Mouse (Mus musculus) kidney, adult 2 months (tissue): ENCODE results near the gene Trim5. TPM values are rescaled to one million over a fixed set of nuclear protein-coding genes. Genes with fewer than 3 reads are reported as not detected.
"Not testable (repeated sequence)": the region's sequence is repeated elsewhere in the genome, so short reads cannot be mapped to it uniquely, and the experiment has no call there.

Experiments used
- DNase-seq: peaks from one replicate; pipeline ENCODE4 v3.0.0; 2021
- H3K27ac ChIP-seq: fragments of 200-500 bp; 2 replicates; pipeline ENCODE4 v1.5.1; 2012; ENCODE audit warnings: low read depth, low read length, control low read depth, inconsistent platforms; ENCODE audit not compliant: insufficient read depth
- H3K27me3 ChIP-seq: fragments of 200-500 bp; replicated peaks from 2 replicates; pipeline ENCODE4 v1.6.1; 2012; ENCODE audit warnings: mild to moderate bottlenecking, moderate library complexity, low read length, inconsistent platforms; ENCODE audit not compliant: control insufficient read depth, insufficient read depth
- H3K36me3 ChIP-seq: fragments of 200-500 bp; 2 replicates; pipeline ENCODE4 v1.6.1; 2012; ENCODE audit warnings: mild to moderate bottlenecking, moderate library complexity, low read length, inconsistent platforms; ENCODE audit not compliant: control insufficient read depth, insufficient read depth
- H3K4me1 ChIP-seq: fragments of 200-500 bp; 2 replicates; pipeline ENCODE4 v1.6.1; 2011; ENCODE audit warnings: low read length; ENCODE audit not compliant: control insufficient read depth, insufficient read depth
- H3K4me3 ChIP-seq: fragments of 200-500 bp; 2 replicates; pipeline ENCODE4 v1.5.1; 2011; ENCODE audit warnings: mild to moderate bottlenecking, low read depth, low read length, control low read depth; ENCODE audit not compliant: insufficient read depth
- CTCF ChIP-seq: fragments of 200-500 bp; conservative IDR thresholded peaks from 2 replicates; pipeline ENCODE4 v1.5.1; 2011; ENCODE audit warnings: low read depth, mild to moderate bottlenecking, control low read depth, low read length, moderate library complexity, mixed read lengths; ENCODE audit not compliant: insufficient read depth, insufficient read length
- POLR2A ChIP-seq: fragments of 200-500 bp; IDR thresholded peaks from one replicate; pipeline ENCODE4 v1.6.1; 2011; ENCODE audit warnings: low read depth, low read length, control low read depth
- WGBS: fragments of 180-500 bp; shearing (Covaris S2); methylation state at CpG from one replicate; pipeline ENCODE4 v1.1.7; 2018; 5-methylcytosine and 5-hydroxymethylcytosine counted together
- polyA plus RNA-seq: library from polyadenylated mRNA; depleted of rRNA; stranded (reverse); fragments of >200 nt; gene quantifications from 2 replicates; pipeline ENCODE4 v1.2.3, GENCODE M21; 2012; rRNA removed

Trim5 gene
- 0.30 and 0.42 TPM in 2 replicates for polyA plus RNA-seq

- not testable (repeated sequence) for H3K4me1 ChIP-seq, H3K27me3 ChIP-seq, H3K36me3 ChIP-seq
- Histone ChIP-seq H3K4me3 (peak within 1 kb of the TSS; percentile 19; the same call in 1 of the 2 replicates), H3K27ac (peak within 1 kb of the TSS; percentile 50; the same call in 1 of the 2 replicates)
- WGBS, result 35% methylated on average over 14 of the region's 14 CpGs
- peak; percentile 19 for DNase-seq
Observed at GRCm38 (mm10) chr7:104287576-104288443, at the start of gene Trim5. Trim5 (minus strand) TSS chr7:104288094.

- not testable (repeated sequence) for DNase-seq, H3K36me3 ChIP-seq, H3K4me1 ChIP-seq, H3K27ac ChIP-seq, H3K4me3 ChIP-seq, H3K27me3 ChIP-seq
- 75% methylated on average over 3 of the region's 3 CpGs for WGBS
Observed at GRCm38 (mm10) chr7:104335547-104335946, 47.7 kb upstream of the Trim5 start.

- not testable (repeated sequence) for H3K27me3 ChIP-seq, H3K4me1 ChIP-seq, DNase-seq, H3K4me3 ChIP-seq, H3K27ac ChIP-seq, H3K36me3 ChIP-seq
- 92% methylated on average over 2 of the region's 2 CpGs for WGBS
Observed at GRCm38 (mm10) chr7:104329171-104329570, 41.3 kb upstream of the Trim5 start, which contains the start of gene Trim34b. Trim34b (plus strand) TSS chr7:104329471.

GRCm38 (mm10) chr7:104322028-104322427 lies 34.1 kb upstream of the Trim5 start:
- H3K4me1 ChIP-seq, result no peaks in the 10 kb centered on the region
- DNase-seq, result no peak
- 70% methylated on average over 9 of the region's 9 CpGs for WGBS
- no peak overlapping the region for H3K4me3 ChIP-seq
- no peak for TF ChIP-seq CTCF
- no peak for TF ChIP-seq POLR2A
- no peaks in the 10 kb centered on the region for H3K36me3 ChIP-seq
- H3K27me3 ChIP-seq, result no peaks in the 10 kb centered on the region
- no peak overlapping the region for H3K27ac ChIP-seq

GRCm38 (mm10) chr7:104315369-104316080 lies 27.6 kb upstream of the Trim5 start, which contains the start of gene Trim12a:
Trim12a (minus strand) TSS chr7:104315466.
- H3K36me3 ChIP-seq, H3K4me1 ChIP-seq, H3K27me3 ChIP-seq, DNase-seq: not testable (repeated sequence)
- WGBS, result 14% methylated on average over 4 of the region's 4 CpGs
- H3K4me3 ChIP-seq, result peak within 1 kb of the TSS; percentile 61
- peak within 1 kb of the TSS; percentile 96 for H3K27ac ChIP-seq

- peak; percentile 35 for DNase-seq
- H3K36me3 ChIP-seq, result no peaks in the 10 kb centered on the region
- WGBS, result 4% methylated on average over 15 of the region's 15 CpGs
- no peaks in the 10 kb centered on the region for H3K4me1 ChIP-seq
- H3K27me3 ChIP-seq, result no peaks in the 10 kb centered on the region
- TF ChIP-seq CTCF (no peak), POLR2A (no peak)
- peak overlapping the region; percentile 96 for H3K27ac ChIP-seq
- H3K4me3 ChIP-seq, result peak overlapping the region; percentile 61
Observed at GRCm38 (mm10) chr7:104314796-104315353, 27.0 kb upstream of the Trim5 start.

GRCm38 (mm10) chr7:104291638-104292400 lies 3.9 kb upstream of the Trim5 start:
- TF ChIP-seq POLR2A (no peak), CTCF (no peak)
- Histone ChIP-seq H3K27ac (no peak overlapping the region), H3K4me3 (no peak overlapping the region), H3K4me1 (no peaks in the 10 kb centered on the region), H3K36me3 (no peaks in the 10 kb centered on the region), H3K27me3 (no peaks in the 10 kb centered on the region)
- DNase-seq, result no peak
- 79% methylated on average over 5 of the region's 5 CpGs for WGBS
